In the genomic region with DNA sequence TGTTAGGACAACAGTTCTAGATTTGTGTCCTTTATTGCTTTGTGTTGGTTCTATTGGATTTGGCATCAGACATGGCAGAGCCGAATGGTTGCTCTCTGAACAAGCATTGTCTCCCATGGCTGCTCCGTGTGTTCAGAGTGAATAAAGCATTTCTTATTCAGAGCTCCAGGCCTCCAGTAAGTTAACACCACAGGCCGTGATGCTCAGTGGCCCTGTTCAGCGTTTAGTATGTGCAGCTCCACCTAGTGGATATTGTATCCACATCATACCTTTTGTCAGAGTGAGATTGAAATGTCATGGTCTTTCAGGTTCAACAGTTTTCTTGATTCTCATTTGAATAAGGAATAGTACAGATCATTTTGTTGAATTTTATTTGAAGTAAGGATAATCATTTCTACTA, we compare ENCODE assay signal across 10 mouse cellular contexts. TPM values are rescaled to one million over a fixed set of nuclear protein-coding genes. Genes with fewer than 3 reads are reported as not detected.
DNase-seq lines count a peak whose midpoint lies in the region; ATAC-seq and TF ChIP-seq lines count a peak whose summit lies in the region.
"Had no signal": no experiment of that assay in that cellular context is flagged by ENCODE, and none has a peak within 500 bp of the region (broad histone marks: within the 10 kb centered on the region; RNA-seq: fewer than 3 reads in every experiment).

No protein-coding gene starts in this region.

- TF ChIP-seq POLR2A in embryonic fibroblast, embryonic 13.5 days (IDR thresholded peaks at IDR 0.05; ENCODE audit: low read depth, low read length): no peak

- 32% methylated on average over 4 of the region's 4 CpGs for WGBS in kidney, embryonic 15.5 days

- DNase-seq in layer of hippocampus, adult 11-12 months (ENCODE audit: low spot score): peak; percentile 27
- no peak for DNase-seq in layer of hippocampus, postnatal 25 days (ENCODE audit: extremely low spot score in 1 of 2, low spot score in 1 of 2)
- DNase-seq in adrenal gland, postnatal 25 days: peak; percentile 10
- DNase-seq in thymus, postnatal 4 days: peak; percentile 31
- no peak for DNase-seq in right cerebral cortex, postnatal 10 days (ENCODE audit: low spot score in 2 of 2)

- H3K9me3 ChIP-seq in kidney, embryonic 15.5 days (replicated peaks): no peaks in the 10 kb centered on the region
- H3K9me3 ChIP-seq: embryonic facial prominence, embryonic 13.5 days; megakaryocyte, embryonic 14.5 days had no signal

- no peak overlapping the region for H3K27ac ChIP-seq in embryonic fibroblast, embryonic 13.5 days (ENCODE audit: insufficient read depth, low read length)
- H3K27ac ChIP-seq in kidney, embryonic 15.5 days: no peak overlapping the region
- H3K27ac ChIP-seq: embryonic facial prominence, embryonic 13.5 days had no signal

- H3K27me3 ChIP-seq in kidney, embryonic 15.5 days: no peaks in the 10 kb centered on the region
- H3K27me3 ChIP-seq: embryonic facial prominence, embryonic 13.5 days; megakaryocyte, embryonic 14.5 days had no signal

- no peak overlapping the region for H3K9ac ChIP-seq in kidney, embryonic 15.5 days
- H3K9ac ChIP-seq: embryonic facial prominence, embryonic 13.5 days had no signal

- peak; percentile 48; the same call in 1 of the 2 replicates for TF ChIP-seq CTCF in embryonic fibroblast, embryonic 13.5 days (IDR thresholded peaks at IDR 0.05; ENCODE audit: borderline replicate concordance, insufficient read depth, low read length)

- no peaks in the 10 kb centered on the region for H3K4me1 ChIP-seq in embryonic fibroblast, embryonic 13.5 days (ENCODE audit: control insufficient read depth, insufficient read depth, low read length)
- peaks cover 7% of the 10 kb centered on the region; the same call in 1 of the 2 replicates for H3K4me1 ChIP-seq in kidney, embryonic 15.5 days
- H3K4me1 ChIP-seq: embryonic facial prominence, embryonic 13.5 days had no signal

- ATAC-seq in kidney, embryonic 15.5 days (replicated peaks; ENCODE audit: low FRiP score): peak; percentile 58; the same call in 1 of the 2 replicates
- peak; percentile 89 for ATAC-seq in megakaryocyte, adult 5-6 weeks (ENCODE audit: poor library complexity, severe bottlenecking)

- H3K4me3 ChIP-seq in embryonic fibroblast, embryonic 13.5 days (ENCODE audit: insufficient read depth, low read length): no peak overlapping the region
- no peak overlapping the region for H3K4me3 ChIP-seq in kidney, embryonic 15.5 days (replicated peaks)
- H3K4me3 ChIP-seq: embryonic facial prominence, embryonic 13.5 days; megakaryocyte, embryonic 14.5 days had no signal

- peaks cover 17% of the 10 kb centered on the region for H3K36me3 ChIP-seq in kidney, embryonic 15.5 days

- H3K4me2 ChIP-seq in kidney, embryonic 15.5 days: no peak overlapping the region
- H3K4me2 ChIP-seq: embryonic facial prominence, embryonic 13.5 days had no signal

RNA-seq across cellular contexts. Expression of gene Pds5b, which starts 44.2 kb away (rescaled TPM):
- 10 to 100 TPM; 70.4 to 80.4 TPM for total RNA-seq in layer of hippocampus, postnatal 25 days (2021)
- total RNA-seq in adrenal gland, postnatal 25 days (2021): 29.5 and 30.1 TPM in 2 replicates
- polyA plus RNA-seq in embryonic fibroblast, embryonic 13.5 days (2011; ENCODE audit: insufficient read length, low read depth, missing spikeins): 38.0 and 50.7 TPM in 2 replicates
- polyA plus RNA-seq in kidney, embryonic 15.5 days (2015; fragmentation: Nextera tagmentation; extraction: Ambion mirVana): 32.8 and 33.8 TPM in 2 replicates
- 45.5 and 46.1 TPM in 2 replicates for total RNA-seq in megakaryocyte, adult 5-6 weeks (2015)
- total RNA-seq in megakaryocyte, adult 5-6 weeks (2017): 27.6 and 31.5 TPM in 2 replicates

RNA-seq across cellular contexts. Expression of gene N4bp2l2, which starts 51.8 kb away (rescaled TPM):
- total RNA-seq in layer of hippocampus, postnatal 25 days (2021): 10 to 100 TPM; 75.6 to 79.6 TPM
- total RNA-seq in adrenal gland, postnatal 25 days (2021): 81.2 and 89.5 TPM in 2 replicates
- polyA plus RNA-seq in embryonic fibroblast, embryonic 13.5 days (2011; ENCODE audit: insufficient read length, low read depth, missing spikeins): 74.0 and 100.0 TPM in 2 replicates
- 40.2 and 41.6 TPM in 2 replicates for polyA plus RNA-seq in kidney, embryonic 15.5 days (2015; fragmentation: Nextera tagmentation; extraction: Ambion mirVana)
- 64.8 and 75.1 TPM in 2 replicates for total RNA-seq in megakaryocyte, adult 5-6 weeks (2015)
- 81.1 and 97.2 TPM in 2 replicates for total RNA-seq in megakaryocyte, adult 5-6 weeks (2017)

Comparison
In these comparisons a context has a peak if more than half of its experiments do, and no peak if none do; other contexts are left out.
1. DNase-seq: peak in layer of hippocampus, adult 11-12 months (single experiment), adrenal gland, postnatal 25 days (single experiment) and thymus, postnatal 4 days (single experiment); none in layer of hippocampus, postnatal 25 days (0 of 2) and right cerebral cortex, postnatal 10 days (0 of 2).